In genomic region chr15:80709593-80709992, GRCm38 (mm10) we compare ENCODE assay signal across 10 mouse cellular contexts. TPM values are rescaled to one million over a fixed set of nuclear protein-coding genes. Genes with fewer than 3 reads are reported as not detected.
A peak's percentile ranks its signal among the peaks of the same experiment; 100 is the strongest.
DNase-seq lines count a peak whose midpoint lies in the region; ATAC-seq and TF ChIP-seq lines count a peak whose summit lies in the region.
"Had no signal": no experiment of that assay in that cellular context is flagged by ENCODE, and none has a peak within 500 bp of the region (broad histone marks: within the 10 kb centered on the region; RNA-seq: fewer than 3 reads in every experiment).

No protein-coding gene starts in this region.

- H3K27ac ChIP-seq in forebrain, embryonic 13.5 days = no peak overlapping the region
- H3K27ac ChIP-seq in forebrain, embryonic 10.5 days = no peak overlapping the region
- no peak overlapping the region for H3K27ac ChIP-seq in forebrain, embryonic 14.5 days (ENCODE audit: low read depth, low read length)
- peak overlapping the region; percentile 17; the same call in 1 of the 2 replicates for H3K27ac ChIP-seq in hindbrain, postnatal 0 days
- no peak overlapping the region for H3K27ac ChIP-seq in lung, embryonic 14.5 days (ENCODE audit: low read depth)

- H3K36me3 ChIP-seq in forebrain, embryonic 13.5 days (ENCODE audit: poor library complexity, severe bottlenecking) = no peaks in the 10 kb centered on the region
- no peaks in the 10 kb centered on the region for H3K36me3 ChIP-seq in forebrain, embryonic 10.5 days (replicated peaks)
- H3K36me3 ChIP-seq in forebrain, embryonic 14.5 days (ENCODE audit: control insufficient read depth, insufficient read depth, low read length) = no peaks in the 10 kb centered on the region
- no peaks in the 10 kb centered on the region for H3K36me3 ChIP-seq in hindbrain, postnatal 0 days (ENCODE audit: insufficient read depth, low read length)
- no peaks in the 10 kb centered on the region for H3K36me3 ChIP-seq in lung, embryonic 14.5 days (ENCODE audit: insufficient read depth)
- H3K36me3 ChIP-seq: embryonic facial prominence, embryonic 15.5 days; neural tube, embryonic 13.5 days had no signal

- 46% methylated on average over 6 of the region's 6 CpGs for WGBS in forebrain, embryonic 13.5 days
- 68% methylated on average over 6 of the region's 6 CpGs for WGBS in forebrain, embryonic 10.5 days
- WGBS in forebrain, embryonic 14.5 days = 35% methylated on average over 6 of the region's 6 CpGs
- 23% methylated on average over 6 of the region's 6 CpGs for WGBS in hindbrain, postnatal 0 days
- WGBS in lung, embryonic 14.5 days = 33% methylated on average over 6 of the region's 6 CpGs

- no peak for ATAC-seq in forebrain, embryonic 13.5 days
- no peak for ATAC-seq in forebrain, embryonic 14.5 days
- ATAC-seq in hindbrain, postnatal 0 days = no peak
- ATAC-seq in lung, embryonic 14.5 days (ENCODE audit: insufficient read depth) = no peak

- H3K9me3 ChIP-seq in forebrain, embryonic 13.5 days (replicated peaks) = no peaks in the 10 kb centered on the region
- no peaks in the 10 kb centered on the region for H3K9me3 ChIP-seq in forebrain, embryonic 10.5 days
- H3K9me3 ChIP-seq in forebrain, embryonic 14.5 days (replicated peaks; ENCODE audit: control insufficient read depth, low read length) = no peaks in the 10 kb centered on the region
- no peaks in the 10 kb centered on the region for H3K9me3 ChIP-seq in hindbrain, postnatal 0 days (ENCODE audit: low read length)
- no peaks in the 10 kb centered on the region for H3K9me3 ChIP-seq in lung, embryonic 14.5 days (ENCODE audit: low read depth, low read length)
- H3K9me3 ChIP-seq: embryonic facial prominence, embryonic 15.5 days; neural tube, embryonic 13.5 days had no signal

- peak overlapping the region; percentile 27; the same call in 1 of the 2 replicates for H3K9ac ChIP-seq in forebrain, embryonic 13.5 days
- H3K9ac ChIP-seq in forebrain, embryonic 14.5 days (ENCODE audit: low read length) = no peak overlapping the region
- no peak overlapping the region for H3K9ac ChIP-seq in hindbrain, postnatal 0 days (replicated peaks; ENCODE audit: low read length)
- H3K9ac ChIP-seq in lung, embryonic 14.5 days = no peak overlapping the region
- H3K9ac ChIP-seq: embryonic facial prominence, embryonic 15.5 days; neural tube, embryonic 13.5 days had no signal

- peak; percentile 56 for TF ChIP-seq CTCF in hindbrain, postnatal 0 days (IDR thresholded peaks at IDR 0.05; ENCODE audit: low read depth)
- peak; percentile 29; the same call in 1 of the 2 replicates for TF ChIP-seq CTCF in lung, embryonic 14.5 days (IDR thresholded peaks at IDR 0.05; ENCODE audit: low read depth)

- H3K4me3 ChIP-seq in forebrain, embryonic 13.5 days = no peak overlapping the region
- no peak overlapping the region for H3K4me3 ChIP-seq in forebrain, embryonic 10.5 days
- no peak overlapping the region for H3K4me3 ChIP-seq in forebrain, embryonic 14.5 days (ENCODE audit: low read depth, low read length)
- H3K4me3 ChIP-seq in hindbrain, postnatal 0 days (ENCODE audit: low read length) = no peak overlapping the region
- H3K4me3 ChIP-seq in lung, embryonic 14.5 days (ENCODE audit: low read depth, low read length) = no peak overlapping the region

- no peak overlapping the region for H3K4me2 ChIP-seq in forebrain, embryonic 13.5 days
- no peak overlapping the region for H3K4me2 ChIP-seq in forebrain, embryonic 14.5 days (ENCODE audit: low read length)
- peak overlapping the region; percentile 47; the same call in 1 of the 2 replicates for H3K4me2 ChIP-seq in hindbrain, postnatal 0 days (ENCODE audit: low read depth, low read length)
- peak overlapping the region; percentile 7; the same call in 1 of the 2 replicates for H3K4me2 ChIP-seq in lung, embryonic 14.5 days

- DNase-seq in forebrain, embryonic 10.5 days (ENCODE audit: extremely low spot score, low spot score) = no peak
- DNase-seq in MN1 (ENCODE audit: low spot score) = peak; percentile 95
- peak; percentile 88 for DNase-seq in forebrain, embryonic 14.5 days (ENCODE audit: low spot score)
- peak; percentile 88 for DNase-seq in hindbrain, postnatal 0 days (ENCODE audit: low spot score)
- DNase-seq in lung, embryonic 14.5 days = peak; percentile 88
- DNase-seq in spleen, postnatal 4 days (ENCODE audit: low spot score in 2 of 2) = no peak
- DNase-seq in left cerebral cortex, adult 9 months (ENCODE audit: low spot score in 2 of 2) = no peak

- peaks cover 37% of the 10 kb centered on the region for H3K4me1 ChIP-seq in forebrain, embryonic 13.5 days
- peaks cover 30% of the 10 kb centered on the region for H3K4me1 ChIP-seq in forebrain, embryonic 10.5 days
- H3K4me1 ChIP-seq in forebrain, embryonic 14.5 days (ENCODE audit: control insufficient read depth, insufficient read depth, low read length) = peaks cover 6% of the 10 kb centered on the region
- H3K4me1 ChIP-seq in hindbrain, postnatal 0 days (ENCODE audit: insufficient read depth, low read length) = 0 out of 2 replicates have a peak, but pooled peaks cover 9% of the 10 kb centered on the region
- H3K4me1 ChIP-seq in lung, embryonic 14.5 days (ENCODE audit: insufficient read depth) = 0 out of 2 replicates have a peak, but pooled peaks cover 24% of the 10 kb centered on the region

- no peaks in the 10 kb centered on the region for H3K27me3 ChIP-seq in forebrain, embryonic 13.5 days
- H3K27me3 ChIP-seq in forebrain, embryonic 10.5 days (ENCODE audit: poor library complexity, severe bottlenecking) = peaks cover 5% of the 10 kb centered on the region; the same call in 1 of the 2 replicates
- no peaks in the 10 kb centered on the region for H3K27me3 ChIP-seq in forebrain, embryonic 14.5 days (replicated peaks; ENCODE audit: control insufficient read depth, insufficient read depth, low read length)
- no peaks in the 10 kb centered on the region for H3K27me3 ChIP-seq in hindbrain, postnatal 0 days (ENCODE audit: insufficient read depth, low read length)
- H3K27me3 ChIP-seq in lung, embryonic 14.5 days (ENCODE audit: insufficient read depth, low read length) = no peaks in the 10 kb centered on the region
- H3K27me3 ChIP-seq: embryonic facial prominence, embryonic 15.5 days; neural tube, embryonic 13.5 days had no signal

RNA-seq across cellular contexts. Expression of gene Tnrc6b, which starts 1.5 kb away (rescaled TPM):
- polyA plus RNA-seq in forebrain, embryonic 13.5 days (2015; fragmentation: Nextera tagmentation; extraction: Ambion mirVana) = 37.2 and 41.0 TPM in 2 replicates
- polyA plus RNA-seq in forebrain, embryonic 10.5 days (2016; fragmentation: Nextera tagmentation; extraction: Ambion mirVana) = 40.5 and 43.4 TPM in 2 replicates
- 10.0 and 15.0 TPM in 2 replicates for polyA plus RNA-seq in forebrain, embryonic 14.5 days (2014; fragmentation: Nextera tagmentation; extraction: Ambion mirVana)
- total RNA-seq in hindbrain, postnatal 0 days (2014; rRNA removed) = 27.2 and 33.5 TPM in 2 replicates
- polyA plus RNA-seq in hindbrain, postnatal 0 days (2015; fragmentation: Nextera tagmentation; extraction: Ambion mirVana) = 30.8 and 32.2 TPM in 2 replicates
- 17.5 and 18.3 TPM in 2 replicates for polyA plus RNA-seq in lung, embryonic 14.5 days (2014; fragmentation: Nextera tagmentation; extraction: Ambion mirVana)

RNA-seq across cellular contexts. Expression of gene Fam83f, which starts 37.9 kb away (rescaled TPM):
- polyA plus RNA-seq in forebrain, embryonic 13.5 days (2015; fragmentation: Nextera tagmentation; extraction: Ambion mirVana) = 0.09 TPM in 1 of 2 replicates, not detected in the other
- 0.37 and 0.68 TPM in 2 replicates for polyA plus RNA-seq in forebrain, embryonic 10.5 days (2016; fragmentation: Nextera tagmentation; extraction: Ambion mirVana)
- not detected in 2 replicates for polyA plus RNA-seq in forebrain, embryonic 14.5 days (2014; fragmentation: Nextera tagmentation; extraction: Ambion mirVana)
- 0.90 and 0.94 TPM in 2 replicates for total RNA-seq in hindbrain, postnatal 0 days (2014; rRNA removed)
- 0.21 and 0.33 TPM in 2 replicates for polyA plus RNA-seq in hindbrain, postnatal 0 days (2015; fragmentation: Nextera tagmentation; extraction: Ambion mirVana)
- polyA plus RNA-seq in lung, embryonic 14.5 days (2014; fragmentation: Nextera tagmentation; extraction: Ambion mirVana) = 0.46 and 0.76 TPM in 2 replicates

Comparison
In these comparisons a context has a peak if more than half of its experiments do, and no peak if none do; other contexts are left out.
1. DNase-seq: peak in MN1 (single experiment), forebrain, embryonic 14.5 days (single experiment), hindbrain, postnatal 0 days (single experiment) and lung, embryonic 14.5 days (single experiment); none in forebrain, embryonic 10.5 days (single experiment), spleen, postnatal 4 days (0 of 2) and left cerebral cortex, adult 9 months (0 of 2).
2. H3K4me2 ChIP-seq: peak in hindbrain, postnatal 0 days (single experiment) and lung, embryonic 14.5 days (single experiment); none in forebrain, embryonic 13.5 days (single experiment) and forebrain, embryonic 14.5 days (single experiment).